Mouse (Mus musculus) urinary bladder, adult 18-20 months (tissue): ENCODE results near the gene Olfr399.

Experiments used
- DNase-seq, 2 experiments: peaks; one replicate each; pipeline ENCODE4 v3.0.0; 2022; ENCODE audit warnings: low spot score in 2 of 2, mixed read lengths in 2 of 2

The Olfr399 gene

DNA sequence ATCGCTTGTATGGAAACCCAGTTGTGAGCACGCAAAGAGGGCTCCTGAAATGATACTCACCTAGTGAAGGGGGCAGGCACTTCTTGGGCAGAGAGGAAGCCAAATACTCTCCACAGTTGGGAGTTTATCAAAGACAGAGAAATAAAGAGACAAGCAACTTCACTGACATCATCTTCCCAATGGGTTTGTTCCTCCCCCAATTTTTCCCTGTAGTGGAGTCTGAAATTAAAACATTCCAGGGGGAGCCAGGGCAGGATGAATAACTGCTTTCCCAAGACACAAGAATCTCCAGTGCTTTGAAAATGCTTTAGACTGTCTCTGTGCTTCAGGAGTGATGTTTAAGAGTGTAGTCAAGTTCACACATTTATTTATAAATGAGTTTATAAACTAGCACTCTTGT lies at the start of gene Olfr399, which contains the start of gene Olfr139:
TSS of gene Olfr399 (minus strand) at position 165 of the 400 bp plus-strand sequence.
TSS of gene Olfr139 (minus strand) at position 101 of the 400 bp plus-strand sequence.
- DNase-seq: no peak

DNA sequence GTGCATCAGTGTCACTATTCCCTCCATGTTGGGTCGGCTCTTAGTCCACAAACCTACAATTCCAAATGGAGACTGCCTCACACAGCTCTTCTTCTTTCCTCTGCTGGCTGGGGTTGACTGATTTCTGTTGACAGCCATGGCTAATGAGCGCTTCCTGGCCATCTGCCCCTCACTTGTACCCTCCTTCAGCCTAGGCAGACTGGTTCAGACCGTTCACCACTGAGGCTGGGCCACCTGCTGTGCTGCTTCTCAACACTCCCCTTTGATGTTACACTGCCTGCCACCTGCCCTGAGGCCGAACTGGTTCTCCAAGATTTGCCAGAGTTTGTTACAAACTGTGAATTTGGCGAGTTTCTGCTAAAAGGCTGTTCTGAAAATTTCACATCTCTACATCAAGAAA lies 48.7 kb upstream of the Olfr399 start:
- no peak for DNase-seq

DNA sequence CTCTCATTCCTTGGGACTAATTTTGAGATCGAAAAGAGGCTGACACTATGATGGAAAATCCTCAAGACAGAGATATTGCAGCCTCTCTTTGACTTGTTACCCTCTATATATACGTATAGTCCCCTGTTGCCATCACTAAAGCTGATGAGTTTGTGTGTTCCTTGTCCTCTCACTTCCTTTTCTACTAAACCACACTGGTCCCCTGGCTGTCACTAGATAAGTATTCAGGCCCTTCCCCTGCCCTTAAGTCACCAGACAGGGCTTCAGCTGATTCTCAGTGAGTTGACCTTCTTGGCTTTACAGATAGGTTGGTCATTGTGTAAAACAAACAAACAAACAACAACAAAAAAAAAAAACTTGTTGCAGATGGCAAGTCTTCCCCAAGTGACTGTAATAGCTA lies 45.1 kb upstream of the Olfr399 start:
- DNase-seq: no peak

DNA sequence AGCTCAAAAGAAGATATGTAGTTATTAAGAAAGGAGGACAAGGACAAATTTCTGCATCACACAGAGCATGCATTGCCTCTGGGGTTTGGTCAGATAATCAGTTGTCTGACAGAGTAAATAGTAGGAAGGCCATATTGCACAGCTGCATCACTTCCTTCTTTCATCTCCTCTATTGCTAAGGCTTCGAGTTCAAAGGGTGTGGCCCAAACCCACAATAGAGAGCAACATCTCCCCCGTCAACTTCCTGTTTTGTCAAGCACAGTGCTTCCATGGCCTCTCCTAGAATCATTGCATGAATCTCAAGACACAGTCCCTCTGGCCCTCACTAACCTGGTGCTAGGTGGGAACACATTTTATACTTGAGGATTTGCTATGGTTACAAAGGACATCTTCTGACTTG lies 44.3 kb upstream of the Olfr399 start:
- DNase-seq: no peak

DNA sequence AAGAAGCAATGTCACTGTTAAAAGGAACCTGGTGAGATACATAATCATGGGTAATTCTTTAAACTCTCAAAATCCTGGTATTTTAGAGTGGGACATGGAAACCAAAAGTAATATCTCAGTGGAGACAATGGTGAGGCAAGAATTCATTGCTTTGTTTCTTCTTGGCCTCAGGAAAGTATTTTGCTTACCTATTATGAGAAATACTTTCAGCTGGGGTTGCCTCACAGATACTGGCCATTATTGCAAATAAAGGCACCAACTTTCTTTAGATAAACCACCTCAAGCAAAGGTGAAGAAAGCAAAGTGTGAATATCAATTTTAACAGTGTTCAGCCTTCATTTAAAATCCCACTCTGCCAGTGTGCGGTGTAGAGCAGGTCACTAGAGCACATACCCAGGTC lies 13.2 kb upstream of the Olfr399 start, which contains the start of gene Zfp616:
TSS of gene Zfp616 (plus strand) at position 301 of the 400 bp plus-strand sequence.
- DNase-seq: no peak

DNA sequence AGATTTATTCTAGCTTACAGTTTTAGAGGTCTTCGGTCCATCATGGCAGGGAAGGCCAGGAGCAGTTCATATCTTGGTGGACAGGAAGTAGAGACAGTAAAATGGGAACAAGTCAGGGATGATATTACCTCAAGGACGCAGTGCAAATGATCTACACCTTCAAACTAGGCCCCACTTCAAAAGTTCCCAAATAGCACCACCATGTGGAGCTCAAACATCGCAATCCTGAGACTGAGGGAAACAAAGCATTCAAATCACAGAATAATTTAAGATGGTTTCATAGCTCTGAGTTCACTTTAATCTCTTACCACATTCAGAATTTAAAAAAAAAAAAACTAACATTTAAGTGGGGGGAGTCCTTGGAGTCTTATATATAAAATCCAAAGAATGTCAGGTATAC lies 5.1 kb downstream of the Olfr399 start:
- DNase-seq: no peak
